Mouse (Mus musculus) spleen, adult 12 weeks (tissue): Measurements from ENCODE around the gene Mrfap1.

Experiments
- DNase-seq: peaks from one replicate; pipeline ENCODE4 v3.0.0; 2022; ENCODE audit warnings: low spot score

Mrfap1 gene

GRCm38 (mm10) chr5:36779512-36779911 lies 17.1 kb downstream of the Mrfap1 start:
- DNase-seq = no peak

DNA sequence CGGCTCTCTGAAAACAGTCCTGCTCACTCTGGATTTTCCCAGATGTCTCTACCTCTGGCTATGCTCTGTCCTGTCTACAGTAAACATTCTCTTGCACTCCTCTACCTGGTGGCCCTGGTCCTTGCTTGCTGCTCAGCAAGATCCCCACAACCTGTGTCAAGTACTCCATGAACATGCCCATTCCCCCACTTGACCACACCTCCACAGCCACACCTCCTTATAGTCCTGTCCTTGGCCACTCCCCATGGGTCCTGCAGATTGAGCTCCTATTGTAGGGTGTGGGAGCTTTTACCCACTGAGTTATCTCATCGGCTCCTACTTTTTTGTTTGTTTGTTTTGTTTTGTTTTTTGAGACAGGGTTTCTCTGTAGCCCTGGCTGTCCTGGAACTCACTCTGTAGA lies 17.7 kb downstream of the Mrfap1 start:
- DNase-seq = no peak

- DNase-seq = no peak
Observed at GRCm38 (mm10) chr5:36777186-36777585, 19.4 kb downstream of the Mrfap1 start.

DNA sequence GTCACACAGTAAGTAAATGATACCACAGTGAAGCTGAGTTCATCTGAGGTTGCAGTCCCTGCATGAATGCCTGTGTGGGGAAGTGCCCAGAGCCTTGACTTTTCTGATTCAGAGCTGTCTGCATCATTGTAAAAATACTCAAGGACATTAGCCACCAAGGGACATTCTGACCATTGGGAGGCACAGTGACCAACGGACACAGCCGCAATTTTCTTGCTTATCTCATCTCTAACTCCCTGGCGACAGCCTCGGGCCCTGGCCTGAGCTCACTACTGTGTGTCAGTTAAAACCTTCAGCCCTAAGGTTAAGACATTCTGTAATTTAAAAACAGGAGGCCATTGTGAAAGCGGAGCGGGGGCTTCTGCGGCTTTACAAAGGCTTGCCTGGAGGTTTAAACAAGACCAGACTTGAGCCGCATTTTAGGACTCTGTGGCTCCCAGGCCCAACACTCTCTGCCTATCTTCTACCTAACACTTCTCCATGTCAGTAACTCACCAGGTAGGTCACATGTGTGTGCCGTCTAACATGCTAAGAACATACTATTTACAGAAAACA lies 20.5 kb downstream of the Mrfap1 start:
- no peak for DNase-seq

GRCm38 (mm10) chr5:36775317-36775716 lies 21.3 kb downstream of the Mrfap1 start:
- DNase-seq = no peak

GRCm38 (mm10) chr5:36772586-36772985 lies 24.0 kb downstream of the Mrfap1 start:
- no peak for DNase-seq

- DNase-seq = no peak
Observed at GRCm38 (mm10) chr5:36769603-36770002, 27.0 kb downstream of the Mrfap1 start.

GRCm38 (mm10) chr5:36766958-36767703 lies 29.4 kb downstream of the Mrfap1 start:
- no peak for DNase-seq

- no peak for DNase-seq
Observed at GRCm38 (mm10) chr5:36759848-36760247, 36.7 kb downstream of the Mrfap1 start.

DNA sequence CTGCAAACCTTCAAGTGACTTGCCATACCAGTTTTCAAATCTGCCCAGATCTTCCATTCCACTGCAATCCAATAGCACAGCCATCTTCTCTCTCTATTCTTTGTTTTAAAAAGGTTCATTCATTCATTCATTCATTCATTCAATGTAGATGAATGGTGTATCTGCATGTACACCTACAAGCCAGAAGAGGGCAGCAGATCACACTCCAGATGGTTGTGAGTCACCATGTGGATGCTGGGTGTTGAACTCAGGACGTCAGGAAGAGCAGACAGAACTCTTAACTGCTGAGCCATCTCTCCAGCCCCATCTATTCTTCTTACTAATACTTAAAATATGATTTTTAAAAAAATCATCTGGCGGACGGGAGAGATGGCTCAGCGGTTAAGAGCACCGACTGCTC lies 39.5 kb downstream of the Mrfap1 start:
- DNase-seq = no peak

GRCm38 (mm10) chr5:36750119-36751078 lies 46.2 kb downstream of the Mrfap1 start:
- DNase-seq = no peak

DNA sequence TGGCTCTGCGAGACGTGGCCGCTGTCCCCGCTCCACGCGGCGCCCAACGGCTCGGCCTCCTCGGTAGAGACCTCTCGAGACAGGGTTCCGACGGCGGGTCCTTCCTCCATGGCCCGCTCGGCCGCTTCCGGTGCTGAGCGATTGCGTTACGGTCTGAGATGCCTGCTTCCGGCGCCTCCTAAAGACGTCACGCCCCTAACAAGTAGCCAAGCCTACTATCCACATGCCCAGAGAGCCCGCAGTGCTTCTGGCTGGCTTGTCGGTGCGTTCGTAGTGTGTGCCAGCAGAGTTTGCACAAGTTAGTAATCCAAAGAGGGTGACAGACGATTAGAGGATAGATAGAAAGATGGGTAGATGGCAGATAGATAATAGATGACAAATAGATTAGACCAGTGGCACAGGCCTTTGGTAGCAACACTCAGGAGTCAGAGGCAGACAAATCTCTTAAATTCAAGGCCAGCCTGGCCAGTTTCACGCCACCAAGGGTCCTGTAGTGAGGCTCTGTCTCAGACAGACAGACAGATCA lies 48.0 kb downstream of the Mrfap1 start, which contains the start of gene Bloc1s4:
Bloc1s4 (minus strand) TSS at position 115 of the 526 bp plus-strand sequence.
- DNase-seq = peak; percentile 77

DNA sequence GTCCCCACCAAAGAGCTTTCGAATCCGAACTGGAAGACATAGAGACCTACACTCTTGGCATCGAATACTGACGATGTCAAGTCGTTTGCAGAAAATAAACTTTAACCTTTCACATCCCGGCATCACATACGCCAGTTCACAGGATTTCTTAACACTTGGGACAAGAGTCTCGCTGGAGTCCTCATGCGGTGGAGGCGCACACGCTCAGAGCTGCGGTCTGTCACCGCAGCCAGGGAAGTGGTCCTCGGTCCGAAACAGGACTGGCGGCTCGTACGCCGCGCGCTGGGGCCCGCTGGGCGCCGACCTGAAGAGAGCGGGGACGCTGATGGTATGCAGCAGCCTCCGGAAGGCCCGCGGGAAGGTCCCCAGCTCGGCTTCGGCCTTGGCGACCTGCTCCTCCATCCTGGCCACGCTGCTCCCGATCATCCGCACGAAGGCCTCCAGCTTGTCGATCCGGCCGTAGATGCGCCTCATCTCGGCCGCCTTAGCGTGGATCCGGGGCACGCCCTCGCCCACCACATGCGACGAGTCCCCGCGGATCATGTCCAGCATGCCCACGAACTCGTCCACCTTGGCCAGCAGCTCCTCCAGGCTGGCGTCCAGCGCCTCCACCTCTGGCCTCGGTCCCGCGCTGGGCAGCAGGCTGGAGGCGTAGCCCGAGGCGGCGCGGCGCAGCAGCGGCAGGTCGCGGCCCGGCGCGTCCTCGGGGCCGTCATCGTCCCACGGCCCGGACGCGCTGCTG lies 48.6 kb downstream of the Mrfap1 start:
- DNase-seq = no peak

- DNase-seq = no peak
Observed at GRCm38 (mm10) chr5:36747071-36747470, 49.5 kb downstream of the Mrfap1 start.
